Mouse (Mus musculus): ENCODE measurements around the gene Reg3d.
"Not testable (repeated sequence)": the region's sequence is repeated elsewhere in the genome, so short reads cannot be mapped to it uniquely, and the experiment has no call there.

The Reg3d gene

GRCm38 (mm10) chr6:78378765-78379164 lies at the start of gene Reg3d:
Gene Reg3d (minus strand): TSS chr6:78378865.
- in situ Hi-C loops (cut with MboI, MseI) = no loop called here

DNA sequence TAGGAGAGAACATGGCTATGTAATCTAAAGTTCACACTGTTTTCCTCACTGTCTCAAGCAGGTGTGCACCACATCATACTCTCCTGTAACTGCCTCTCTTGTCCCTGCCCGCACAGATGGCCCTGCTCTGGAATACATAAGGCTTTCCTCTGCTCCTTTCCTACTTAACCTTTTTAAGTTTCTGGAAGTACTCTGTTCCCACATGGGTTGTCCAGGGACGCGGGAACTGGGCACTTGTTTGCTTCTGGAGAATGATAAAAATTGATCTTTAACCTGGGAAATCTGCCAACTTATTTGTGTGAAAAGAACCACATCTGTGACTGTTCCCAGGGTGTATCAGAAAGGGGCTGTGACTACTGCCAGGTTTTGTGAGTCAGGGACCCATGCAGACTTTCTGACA lies 46.8 kb upstream of the Reg3d start:
- in situ Hi-C loops (cut with MboI, MseI) = loop anchor here (25.0 kb wide), 1 partner anchor 1163 kb away; no protein-coding TSS in a partner anchor

DNA sequence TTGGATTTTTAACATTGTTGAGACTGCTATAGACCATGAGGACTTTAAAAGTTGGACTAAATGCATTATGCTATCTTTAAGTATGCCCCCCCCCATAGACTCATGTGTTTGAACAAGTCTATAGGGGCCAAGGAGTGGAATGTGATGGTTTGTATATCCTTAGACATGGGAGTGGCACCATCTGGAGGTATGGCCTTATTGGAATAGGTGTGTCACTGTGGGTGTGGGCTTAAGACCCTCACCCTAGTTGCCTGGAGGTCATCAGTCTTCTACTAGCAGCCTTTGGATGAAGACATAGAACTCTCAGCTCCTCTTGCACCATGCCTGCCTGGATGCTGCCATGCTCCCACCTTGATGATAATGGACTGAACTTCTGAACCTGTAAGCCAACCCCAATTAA lies 43.7 kb upstream of the Reg3d start, which contains the start of gene Reg1:
TSS of gene Reg1 (plus strand) at position 301 of the 400 bp plus-strand sequence.
- in situ Hi-C loops (cut with MboI, MseI) = not testable (repeated sequence)

GRCm38 (mm10) chr6:78395323-78395722 lies 16.7 kb upstream of the Reg3d start, which contains the start of gene Reg2:
Gene Reg2 (plus strand): TSS chr6:78395623.
- in situ Hi-C loops (cut with MboI, MseI) = not testable (repeated sequence)

- in situ Hi-C loops (cut with MboI, MseI) = no loop called here
Observed at GRCm38 (mm10) chr6:78385609-78386008, 6.9 kb upstream of the Reg3d start.

GRCm38 (mm10) chr6:78380409-78380808 lies 1.7 kb upstream of the Reg3d start, which contains the start of gene Reg3a:
Gene Reg3a (plus strand): TSS chr6:78380709.
- in situ Hi-C loops (cut with MboI, MseI) = no loop called here

DNA sequence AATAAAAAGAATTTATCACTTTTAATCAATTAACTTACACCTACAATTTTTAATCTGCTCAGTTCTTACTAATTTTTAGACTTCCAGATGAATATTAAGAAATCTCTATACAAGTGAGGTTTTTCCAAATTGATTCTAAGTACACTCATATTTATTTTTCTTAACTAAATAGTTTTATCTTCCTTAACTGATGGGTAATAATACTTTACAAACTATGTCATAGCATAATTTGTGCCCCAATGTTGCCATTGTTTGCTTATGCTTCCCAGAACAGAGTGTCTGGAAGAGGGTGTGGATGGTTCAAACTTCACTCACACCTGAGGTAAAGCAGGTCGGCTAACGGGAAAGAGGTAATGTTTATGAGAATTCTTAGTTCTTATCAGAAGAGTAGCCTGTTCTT lies 8.3 kb downstream of the Reg3d start, which contains the start of gene Reg3b:
TSS of gene Reg3b (plus strand) at position 301 of the 400 bp plus-strand sequence.
- in situ Hi-C loops (cut with MboI, MseI) = no loop called here

- in situ Hi-C loops (cut with MboI, MseI) = no loop called here
Observed at GRCm38 (mm10) chr6:78361971-78362563, 16.6 kb downstream of the Reg3d start.

- in situ Hi-C loops (cut with MboI, MseI) = no loop called here
Observed at GRCm38 (mm10) chr6:78341689-78342088, 37.0 kb downstream of the Reg3d start.

GRCm38 (mm10) chr6:78340296-78340695 lies 38.4 kb downstream of the Reg3d start:
- in situ Hi-C loops (cut with MboI, MseI) = no loop called here

DNA sequence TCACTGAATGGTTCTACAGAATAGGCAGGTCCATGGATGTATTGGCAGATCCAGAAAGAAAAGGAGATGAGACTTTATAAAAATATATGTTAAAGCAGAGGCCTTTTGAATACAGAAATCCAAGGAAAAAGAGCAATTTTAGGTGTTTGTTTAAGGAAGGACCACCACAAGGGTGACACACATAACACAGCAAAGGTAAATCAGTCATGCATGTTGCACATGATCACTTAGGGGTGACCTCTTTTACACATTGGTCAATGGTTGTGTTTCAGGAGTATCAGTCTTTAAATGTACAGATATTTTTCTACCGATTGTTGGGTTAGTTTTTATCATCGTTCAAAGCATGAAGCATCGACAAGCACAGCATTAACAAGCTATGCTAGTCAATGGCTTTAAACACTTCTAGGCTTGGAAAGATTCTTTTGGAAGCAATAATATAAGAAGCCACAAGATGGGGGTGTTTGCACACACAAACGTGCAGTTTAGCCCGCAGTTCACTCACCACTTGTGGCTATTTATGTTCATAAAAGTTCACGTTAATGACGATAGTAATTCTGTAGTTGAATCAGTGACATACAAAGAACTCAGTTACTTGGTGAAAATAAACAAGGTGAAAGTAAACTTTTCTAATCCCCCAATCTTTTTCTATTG lies 46.6 kb downstream of the Reg3d start:
- in situ Hi-C loops (cut with MboI, MseI) = no loop called here

- in situ Hi-C loops (cut with MboI, MseI) = no loop called here
Observed at GRCm38 (mm10) chr6:78329166-78329565, 49.5 kb downstream of the Reg3d start.

- in situ Hi-C loops (cut with MboI, MseI) = no loop called here
Observed at GRCm38 (mm10) chr6:78327798-78328197, 50.9 kb downstream of the Reg3d start.
